Mouse (Mus musculus): ENCODE measurements around the gene Sclt1. TPM values are rescaled to one million over a fixed set of nuclear protein-coding genes. Genes with fewer than 3 reads are reported as not detected.
"Not testable (repeated sequence)": the region's sequence is repeated elsewhere in the genome, so short reads cannot be mapped to it uniquely, and the experiment has no call there.

Gene Sclt1
- polyA plus RNA-seq (2015; fragmentation: Nextera tagmentation; extraction: Ambion mirVana), result 12.3 and 12.9 TPM in 2 replicates

DNA sequence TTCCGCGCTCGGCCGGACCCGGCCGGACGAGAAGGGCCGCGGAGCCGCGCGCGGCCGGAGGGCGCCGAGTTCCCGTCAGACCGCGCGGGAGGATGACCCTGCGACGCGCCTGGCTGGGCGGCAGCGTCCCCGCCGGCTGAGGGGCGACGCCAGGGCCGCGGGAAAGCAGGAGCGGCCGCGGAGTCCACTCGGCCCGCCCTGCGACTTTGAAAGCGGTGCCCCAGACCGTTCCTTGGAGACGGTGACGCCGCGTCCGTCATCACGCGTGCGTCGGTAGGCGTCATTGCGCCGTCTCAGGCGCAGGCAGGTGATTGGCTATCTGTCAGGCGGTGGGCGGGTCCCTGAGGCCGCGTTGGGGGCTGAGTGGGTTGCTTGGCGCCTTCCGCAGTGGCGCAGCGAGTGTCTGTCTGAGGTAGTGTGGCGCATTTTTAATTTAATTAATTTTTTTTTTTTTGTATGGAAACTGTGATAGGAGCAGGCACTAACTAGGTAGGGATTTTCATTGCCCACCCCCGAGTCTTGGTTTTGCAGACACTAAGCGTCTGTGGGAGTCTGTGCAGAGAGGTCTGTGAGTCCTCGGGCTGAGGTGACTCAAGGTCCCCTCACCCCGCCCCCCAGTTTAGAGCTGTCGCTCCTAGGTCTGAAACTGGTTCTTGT, at the start of gene Sclt1, which contains the start of gene D3Ertd751e:
Sclt1 (minus strand) TSS at position 237 of the 657 bp plus-strand sequence.
D3Ertd751e (plus strand) TSS at position 334 of the 657 bp plus-strand sequence.
- no peaks in the 10 kb centered on the region for H3K9me3 ChIP-seq (replicated peaks; ENCODE audit: control insufficient read depth, low read length)
- H3K27ac ChIP-seq (ENCODE audit: low read length), result peak within 1 kb of the TSS; percentile 89
- peak within 1 kb of the TSS; percentile 81 for H3K4me3 ChIP-seq (replicated peaks; ENCODE audit: low read length)
- no peaks in the 10 kb centered on the region for H3K27me3 ChIP-seq (ENCODE audit: control insufficient read depth, insufficient read depth, low read length)
- peak within 1 kb of the TSS; percentile 90 for H3K9ac ChIP-seq (ENCODE audit: low read length)
- no peaks in the 10 kb centered on the region for H3K36me3 ChIP-seq (ENCODE audit: control insufficient read depth, insufficient read depth, low read length)
- H3K4me2 ChIP-seq (ENCODE audit: low read depth, low read length), result peak within 1 kb of the TSS; percentile 84
- WGBS, result under 1% methylated on average over 65 of the region's 66 CpGs
- H3K4me1 ChIP-seq (ENCODE audit: control insufficient read depth, insufficient read depth, low read length), result peaks cover 3% of the 10 kb centered on the region; the same call in 1 of the 2 replicates
- peak; percentile 99 for ATAC-seq (ENCODE audit: insufficient read depth, low FRiP score)

DNA sequence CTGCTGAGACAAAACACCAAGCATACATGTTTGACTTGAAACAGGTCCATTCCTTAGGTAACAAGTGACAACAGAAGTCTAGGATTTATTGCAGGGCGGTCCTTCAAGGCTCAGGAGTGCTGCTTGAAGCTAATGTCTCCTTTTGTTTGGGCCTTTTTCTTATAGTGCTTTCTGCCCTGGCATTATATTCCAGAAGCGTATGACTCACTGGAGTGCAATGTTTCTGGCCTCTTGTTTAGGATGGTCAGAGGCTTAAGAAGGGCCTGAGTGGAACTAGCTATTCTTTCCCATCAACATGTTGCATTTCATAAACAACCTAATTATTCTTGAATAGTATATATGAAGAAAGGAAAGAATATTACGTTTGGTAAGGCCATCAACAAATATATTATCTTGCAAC, 19.8 kb upstream of the Sclt1 start:
- Histone ChIP-seq H3K27me3 (ENCODE audit: control insufficient read depth, insufficient read depth, low read length) (no peaks in the 10 kb centered on the region), H3K4me2 (ENCODE audit: low read depth, low read length) (no peak overlapping the region), H3K9me3 (replicated peaks; ENCODE audit: control insufficient read depth, low read length) (no peaks in the 10 kb centered on the region), H3K9ac (ENCODE audit: low read length) (no peak overlapping the region), H3K4me1 (ENCODE audit: control insufficient read depth, insufficient read depth, low read length) (no peaks in the 10 kb centered on the region), H3K36me3 (ENCODE audit: control insufficient read depth, insufficient read depth, low read length) (no peaks in the 10 kb centered on the region), H3K27ac (ENCODE audit: low read length) (no peak overlapping the region), H3K4me3 (replicated peaks; ENCODE audit: low read length) (no peak overlapping the region)
- no peak for ATAC-seq (ENCODE audit: insufficient read depth, low FRiP score)
- WGBS, result 79% methylated on average over 3 of the region's 3 CpGs

DNA sequence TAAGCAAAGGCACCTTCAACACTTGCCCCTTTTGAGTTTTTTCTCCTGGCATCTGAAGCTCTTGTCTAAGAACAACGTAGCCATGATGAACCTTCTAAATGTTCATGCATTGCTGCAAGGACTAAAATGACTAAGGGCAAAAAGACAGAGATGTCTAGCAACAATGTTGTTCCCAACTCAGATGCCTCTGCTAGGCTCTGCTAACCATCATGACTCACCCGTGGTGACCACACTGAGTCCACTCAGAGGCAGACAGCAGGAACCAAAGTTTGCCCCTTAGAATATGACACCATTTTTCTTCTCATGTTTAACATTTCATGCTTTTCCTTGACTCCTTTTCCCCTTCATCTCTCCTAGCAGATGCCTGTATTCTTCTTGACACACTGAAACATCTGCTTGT, 12.2 kb upstream of the Sclt1 start:
- H3K4me1 ChIP-seq (ENCODE audit: control insufficient read depth, insufficient read depth, low read length), result no peaks in the 10 kb centered on the region
- ATAC-seq (ENCODE audit: insufficient read depth, low FRiP score), result no peak
- no peak overlapping the region for H3K27ac ChIP-seq (ENCODE audit: low read length)
- H3K9ac ChIP-seq (ENCODE audit: low read length), result no peak overlapping the region
- WGBS, result 72% methylated on average over 2 of the region's 2 CpGs
- no peak overlapping the region for H3K4me2 ChIP-seq (ENCODE audit: low read depth, low read length)
- no peaks in the 10 kb centered on the region for H3K9me3 ChIP-seq (replicated peaks; ENCODE audit: control insufficient read depth, low read length)
- no peaks in the 10 kb centered on the region for H3K27me3 ChIP-seq (ENCODE audit: control insufficient read depth, insufficient read depth, low read length)
- no peaks in the 10 kb centered on the region for H3K36me3 ChIP-seq (ENCODE audit: control insufficient read depth, insufficient read depth, low read length)
- H3K4me3 ChIP-seq (replicated peaks; ENCODE audit: low read length), result no peak overlapping the region

DNA sequence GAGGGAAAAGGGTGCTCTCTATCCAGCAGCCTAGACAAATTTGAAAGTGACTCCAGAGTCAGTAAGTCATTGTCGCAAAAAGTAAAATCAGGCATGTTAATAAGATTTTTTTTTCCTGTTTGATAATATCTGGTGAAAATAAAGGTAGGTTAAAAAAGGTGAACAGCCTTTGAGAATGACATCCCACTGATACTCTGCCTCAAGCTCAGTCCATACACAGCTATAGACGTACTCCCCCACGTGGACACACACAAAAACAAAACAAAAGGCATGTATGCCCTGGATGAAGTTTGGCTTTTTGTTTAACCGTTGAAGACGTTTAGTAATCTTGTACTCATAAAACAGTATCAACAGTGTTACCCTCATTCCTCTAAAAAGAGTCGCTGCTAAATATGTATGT, 1.1 kb upstream of the Sclt1 start:
- H3K9me3 ChIP-seq (replicated peaks; ENCODE audit: control insufficient read depth, low read length), result no peaks in the 10 kb centered on the region
- peaks cover 3% of the 10 kb centered on the region; the same call in 1 of the 2 replicates for H3K4me1 ChIP-seq (ENCODE audit: control insufficient read depth, insufficient read depth, low read length)
- no peaks in the 10 kb centered on the region for H3K36me3 ChIP-seq (ENCODE audit: control insufficient read depth, insufficient read depth, low read length)
- H3K9ac ChIP-seq (ENCODE audit: low read length), result no peak overlapping the region; the same call in 1 of the 2 replicates
- H3K4me3 ChIP-seq (replicated peaks; ENCODE audit: low read length), result peak overlapping the region; percentile 81; the same call in 1 of the 2 replicates
- ATAC-seq (ENCODE audit: insufficient read depth, low FRiP score), result no peak
- WGBS, result 32% methylated on average over 6 of the region's 6 CpGs
- no peaks in the 10 kb centered on the region for H3K27me3 ChIP-seq (ENCODE audit: control insufficient read depth, insufficient read depth, low read length)
- peak overlapping the region; percentile 84 for H3K4me2 ChIP-seq (ENCODE audit: low read depth, low read length)
- no peak overlapping the region for H3K27ac ChIP-seq (ENCODE audit: low read length)

DNA sequence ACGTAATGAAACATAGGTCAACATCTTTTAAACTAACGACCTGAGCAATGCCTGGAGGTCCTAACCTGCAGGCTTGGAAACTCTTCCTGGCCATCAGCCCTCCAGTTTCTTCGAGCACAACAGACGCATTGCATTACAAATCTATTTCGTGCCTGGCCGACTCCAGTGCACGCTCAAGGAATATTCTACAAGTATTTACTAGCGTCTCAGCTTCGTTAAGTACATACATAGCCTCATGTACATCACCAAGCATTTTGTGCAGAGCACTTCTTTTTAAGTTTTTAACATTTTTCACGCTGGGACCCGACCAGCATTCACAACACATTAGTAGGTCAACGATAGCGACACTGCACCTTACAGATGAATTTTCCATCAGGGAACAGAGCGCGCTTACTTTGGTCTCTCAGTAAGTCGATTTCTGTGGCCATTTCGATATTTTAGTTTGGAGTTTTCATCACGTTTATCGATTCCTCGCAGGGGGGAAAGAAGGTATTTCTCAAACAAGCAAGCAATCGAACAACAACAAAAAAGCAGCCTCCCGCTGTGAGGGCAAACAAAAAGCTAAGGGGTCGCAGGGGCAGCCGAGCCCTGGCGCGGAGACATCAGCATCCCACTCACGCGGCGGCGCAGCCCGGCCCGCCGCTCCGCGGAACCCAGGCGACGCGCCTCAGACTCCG, 575 bp downstream of the Sclt1 start:
- peak overlapping the region; percentile 81 for H3K4me3 ChIP-seq (replicated peaks; ENCODE audit: low read length)
- peak overlapping the region; percentile 77 for H3K4me2 ChIP-seq (ENCODE audit: low read depth, low read length)
- no peaks in the 10 kb centered on the region for H3K9me3 ChIP-seq (replicated peaks; ENCODE audit: control insufficient read depth, low read length)
- no peaks in the 10 kb centered on the region for H3K27me3 ChIP-seq (ENCODE audit: control insufficient read depth, insufficient read depth, low read length)
- no peak for ATAC-seq (ENCODE audit: insufficient read depth, low FRiP score)
- no peaks in the 10 kb centered on the region for H3K36me3 ChIP-seq (ENCODE audit: control insufficient read depth, insufficient read depth, low read length)
- peak overlapping the region; percentile 90 for H3K9ac ChIP-seq (ENCODE audit: low read length)
- peak overlapping the region; percentile 89 for H3K27ac ChIP-seq (ENCODE audit: low read length)
- WGBS, result under 1% methylated on average over 39 of the region's 39 CpGs
- H3K4me1 ChIP-seq (ENCODE audit: control insufficient read depth, insufficient read depth, low read length), result peaks cover 3% of the 10 kb centered on the region; the same call in 1 of the 2 replicates

DNA sequence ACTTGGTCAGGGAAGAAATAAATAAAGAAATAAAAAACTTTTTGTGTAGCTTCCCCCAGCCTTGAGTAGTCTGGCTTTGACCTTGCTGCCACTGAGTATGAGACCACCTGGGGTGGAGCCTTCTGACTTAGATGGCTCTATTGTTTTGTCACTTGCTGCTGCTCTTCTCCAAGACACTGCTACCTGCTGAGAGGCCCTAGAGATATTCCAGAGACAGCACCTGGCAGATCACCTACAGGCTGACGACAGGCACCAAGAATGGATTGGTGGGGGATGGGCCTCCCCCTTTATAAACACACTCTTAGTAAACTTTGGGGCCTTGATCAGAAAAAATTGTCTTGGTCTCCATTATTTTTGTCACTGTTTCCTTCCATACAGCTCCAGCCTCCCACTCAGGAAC, 46.6 kb downstream of the Sclt1 start:
- no peak overlapping the region for H3K4me2 ChIP-seq (ENCODE audit: low read depth, low read length)
- H3K27ac ChIP-seq (ENCODE audit: low read length), result no peak overlapping the region
- no peak overlapping the region for H3K9ac ChIP-seq (ENCODE audit: low read length)
- H3K9me3 ChIP-seq (replicated peaks; ENCODE audit: control insufficient read depth, low read length), result no peaks in the 10 kb centered on the region
- 61% methylated on average over 1 of the region's 1 CpGs for WGBS
- H3K4me1 ChIP-seq (ENCODE audit: control insufficient read depth, insufficient read depth, low read length), result no peaks in the 10 kb centered on the region
- ATAC-seq (ENCODE audit: insufficient read depth, low FRiP score), result no peak
- no peaks in the 10 kb centered on the region for H3K27me3 ChIP-seq (ENCODE audit: control insufficient read depth, insufficient read depth, low read length)
- no peaks in the 10 kb centered on the region for H3K36me3 ChIP-seq (ENCODE audit: control insufficient read depth, insufficient read depth, low read length)
- no peak overlapping the region for H3K4me3 ChIP-seq (replicated peaks; ENCODE audit: low read length)

DNA sequence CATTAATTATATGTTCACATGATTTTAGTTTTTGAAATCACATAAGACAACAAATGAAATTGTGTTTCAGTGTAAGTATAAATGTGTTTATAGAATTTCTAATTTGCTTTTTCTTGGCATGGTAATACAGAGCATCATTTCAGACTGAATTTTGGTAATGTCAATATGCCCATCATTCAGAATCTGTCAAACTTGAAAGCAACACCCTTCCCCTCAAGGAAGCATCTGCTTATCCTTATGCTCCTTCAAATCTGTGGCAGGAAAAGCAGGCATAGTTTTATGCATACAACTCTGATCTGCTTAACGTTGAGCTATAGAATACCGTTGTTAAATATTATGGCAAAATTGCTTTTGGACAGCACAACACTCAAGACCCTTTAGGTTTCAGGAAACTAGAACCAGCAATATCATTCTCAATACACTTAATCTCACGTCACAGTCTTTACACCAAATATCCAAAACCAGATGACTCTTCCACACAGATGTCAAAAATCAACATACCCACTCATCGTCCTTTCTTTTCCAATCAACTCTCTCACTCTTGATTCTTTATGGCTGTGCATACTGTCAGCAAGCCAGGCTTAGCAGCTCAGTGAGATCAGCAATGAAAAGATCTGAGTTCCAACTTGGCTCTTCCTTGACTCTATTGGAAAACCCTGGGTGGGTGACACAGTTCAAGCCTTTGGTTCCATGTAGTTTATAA, 49.7 kb downstream of the Sclt1 start:
- no peaks in the 10 kb centered on the region for H3K4me1 ChIP-seq (ENCODE audit: control insufficient read depth, insufficient read depth, low read length)
- no peak overlapping the region for H3K4me2 ChIP-seq (ENCODE audit: low read depth, low read length)
- 87% methylated on average over 4 of the region's 4 CpGs for WGBS
- no peak overlapping the region for H3K27ac ChIP-seq (ENCODE audit: low read length)
- no peak overlapping the region for H3K4me3 ChIP-seq (replicated peaks; ENCODE audit: low read length)
- H3K36me3 ChIP-seq (ENCODE audit: control insufficient read depth, insufficient read depth, low read length), result no peaks in the 10 kb centered on the region
- no peak overlapping the region for H3K9ac ChIP-seq (ENCODE audit: low read length)
- ATAC-seq (ENCODE audit: insufficient read depth, low FRiP score), result no peak
- no peaks in the 10 kb centered on the region for H3K27me3 ChIP-seq (ENCODE audit: control insufficient read depth, insufficient read depth, low read length)
- no peaks in the 10 kb centered on the region for H3K9me3 ChIP-seq (replicated peaks; ENCODE audit: control insufficient read depth, low read length)

DNA sequence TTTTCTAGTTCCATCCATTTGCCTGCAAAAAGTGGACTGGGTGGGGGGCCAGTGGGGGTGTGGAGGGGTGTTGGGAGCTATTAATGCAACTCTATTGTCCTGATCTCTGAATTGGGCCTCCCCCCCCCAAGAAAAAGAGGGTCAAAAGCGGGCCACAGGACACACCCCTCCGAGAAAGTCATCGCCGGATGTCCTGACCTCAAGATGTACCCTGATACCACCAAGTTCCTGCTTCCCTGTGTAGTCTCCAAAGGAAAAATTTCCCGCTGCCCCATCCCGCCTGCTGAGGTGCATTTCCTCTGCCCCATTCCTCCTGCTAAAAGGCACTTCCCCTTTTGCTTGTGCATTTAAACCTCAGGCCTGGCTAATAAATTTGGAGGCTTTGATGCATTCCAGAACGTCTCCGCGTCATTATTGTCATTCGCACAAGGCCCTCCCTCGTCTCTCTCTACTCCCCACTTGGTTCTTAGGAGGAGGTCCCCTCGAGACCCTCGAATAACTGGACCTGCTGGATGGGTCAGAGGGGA, 52.1 kb downstream of the Sclt1 start:
- not testable (repeated sequence) for H3K9ac ChIP-seq (ENCODE audit: low read length); H3K27me3 ChIP-seq (ENCODE audit: control insufficient read depth, insufficient read depth, low read length); H3K36me3 ChIP-seq (ENCODE audit: control insufficient read depth, insufficient read depth, low read length); H3K9me3 ChIP-seq (replicated peaks; ENCODE audit: control insufficient read depth, low read length); H3K4me3 ChIP-seq (replicated peaks; ENCODE audit: low read length); H3K4me1 ChIP-seq (ENCODE audit: control insufficient read depth, insufficient read depth, low read length); ATAC-seq (ENCODE audit: insufficient read depth, low FRiP score); H3K27ac ChIP-seq (ENCODE audit: low read length); H3K4me2 ChIP-seq (ENCODE audit: low read depth, low read length)
- WGBS, result 90% methylated on average over 13 of the region's 13 CpGs

DNA sequence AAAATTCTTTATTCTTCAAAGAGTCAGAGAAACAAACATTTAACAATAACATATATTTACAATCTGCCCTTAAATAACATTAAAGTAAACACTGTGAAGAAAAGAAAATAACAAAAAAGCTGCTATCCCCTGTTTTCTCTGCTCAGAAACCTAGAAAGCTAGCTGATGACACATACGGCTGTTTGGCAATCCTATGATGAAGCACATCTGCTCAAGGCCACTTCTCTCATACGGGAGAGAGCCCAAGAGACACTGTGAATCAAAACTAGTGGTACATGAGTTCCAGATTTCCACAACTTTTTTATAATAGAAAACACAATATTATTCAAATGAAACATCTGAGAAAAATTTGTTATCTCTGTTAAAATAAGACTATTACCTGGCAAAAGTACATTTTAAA, 55.9 kb downstream of the Sclt1 start:
- no peaks in the 10 kb centered on the region for H3K4me1 ChIP-seq (ENCODE audit: control insufficient read depth, insufficient read depth, low read length)
- WGBS, result 53% methylated on average over 2 of the region's 2 CpGs
- H3K27ac ChIP-seq (ENCODE audit: low read length), result no peak overlapping the region
- no peak for ATAC-seq (ENCODE audit: insufficient read depth, low FRiP score)
- no peaks in the 10 kb centered on the region for H3K27me3 ChIP-seq (ENCODE audit: control insufficient read depth, insufficient read depth, low read length)
- no peak overlapping the region for H3K9ac ChIP-seq (ENCODE audit: low read length)
- H3K9me3 ChIP-seq (replicated peaks; ENCODE audit: control insufficient read depth, low read length), result no peaks in the 10 kb centered on the region
- H3K4me2 ChIP-seq (ENCODE audit: low read depth, low read length), result no peak overlapping the region
- H3K36me3 ChIP-seq (ENCODE audit: control insufficient read depth, insufficient read depth, low read length), result no peaks in the 10 kb centered on the region
- no peak overlapping the region for H3K4me3 ChIP-seq (replicated peaks; ENCODE audit: low read length)

Data from stomach, embryonic 16.5 days (tissue).